ENCODE assay signal across 25 mouse cellular contexts in the genomic region with DNA sequence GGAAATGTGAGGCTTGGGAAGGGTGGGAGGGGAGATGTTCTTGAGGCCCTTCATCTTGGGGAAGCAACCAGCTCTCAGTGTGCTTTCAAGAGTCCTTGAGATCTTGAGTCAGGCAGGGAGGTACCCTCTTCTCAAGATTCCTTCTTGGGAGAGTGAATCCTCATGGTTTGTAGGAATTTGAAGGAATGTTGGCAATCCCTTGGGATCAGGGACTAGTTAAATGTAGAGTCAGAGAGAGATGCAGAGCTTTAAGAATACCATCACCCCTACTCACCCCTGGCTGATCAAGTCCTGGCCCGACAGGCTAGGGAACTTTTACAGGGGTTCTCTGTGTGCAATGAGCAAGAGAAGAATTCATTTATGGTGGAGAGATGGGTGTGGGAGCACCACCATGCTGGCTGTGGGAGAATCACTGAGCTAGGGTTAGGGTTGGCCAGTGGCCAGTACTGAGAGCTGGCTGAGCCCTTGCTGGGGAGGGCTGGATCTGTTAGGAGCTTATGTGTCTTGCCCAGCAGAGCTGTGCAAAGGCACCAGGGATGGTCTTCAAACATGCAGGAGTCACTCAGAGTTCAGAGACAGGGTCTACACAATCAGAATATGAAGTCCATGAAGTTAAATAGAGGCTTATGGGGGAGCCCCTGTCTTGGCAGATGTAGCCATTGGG. TPM values are rescaled to one million over a fixed set of nuclear protein-coding genes. Genes with fewer than 3 reads are reported as not detected.
"Had no signal": no experiment of that assay in that cellular context is flagged by ENCODE, and none has a peak within 500 bp of the region (broad histone marks: within the 10 kb centered on the region; RNA-seq: fewer than 3 reads in every experiment).

No protein-coding gene starts in this region.

- H3K9ac ChIP-seq: kidney, embryonic 15.5 days; liver, embryonic 13.5 days; midbrain, embryonic 13.5 days; neural tube, embryonic 13.5 days; stomach, embryonic 15.5 days had no signal

- H3K27me3 ChIP-seq: kidney, embryonic 15.5 days; liver, embryonic 13.5 days; megakaryocyte, embryonic 14.5 days; midbrain, embryonic 13.5 days; neural tube, embryonic 13.5 days; stomach, embryonic 15.5 days had no signal

- H3K4me1 ChIP-seq: kidney, embryonic 15.5 days; megakaryocyte, embryonic 14.5 days; midbrain, embryonic 13.5 days; neural tube, embryonic 13.5 days; stomach, embryonic 15.5 days had no signal

- H3K9me3 ChIP-seq: kidney, embryonic 15.5 days; liver, embryonic 13.5 days; midbrain, embryonic 10.5 days; midbrain, embryonic 13.5 days; neural tube, embryonic 13.5 days; stomach, embryonic 15.5 days had no signal

- H3K36me3 ChIP-seq: liver, embryonic 13.5 days; midbrain, embryonic 13.5 days; neural tube, embryonic 13.5 days; stomach, embryonic 15.5 days had no signal

- DNase-seq: kidney, adult 11 months; kidney, adult 8-10 months; kidney, postnatal 10 days; kidney, postnatal 36 days; liver, embryonic 13.5 days; lung, adult 2 months; lung, postnatal 10 days; lung, postnatal 36 days; retina, postnatal 1 day; right cerebral cortex, postnatal 25 days; spleen, adult 18-20 months; thymus, adult 18-20 months; thymus, postnatal 36 days had no signal

- ATAC-seq: midbrain, embryonic 13.5 days; midbrain, embryonic 16.5 days had no signal

- H3K27ac ChIP-seq: kidney, embryonic 15.5 days; liver, embryonic 13.5 days; midbrain, embryonic 10.5 days; midbrain, embryonic 13.5 days; neural tube, embryonic 13.5 days; stomach, embryonic 15.5 days had no signal

- H3K4me2 ChIP-seq: kidney, embryonic 15.5 days; liver, embryonic 13.5 days; midbrain, embryonic 13.5 days; neural tube, embryonic 13.5 days; stomach, embryonic 15.5 days had no signal

- H3K4me3 ChIP-seq: kidney, embryonic 15.5 days; liver, embryonic 13.5 days; megakaryocyte, embryonic 14.5 days; midbrain, embryonic 10.5 days; midbrain, embryonic 13.5 days; myocyte; neural tube, embryonic 13.5 days; stomach, embryonic 15.5 days had no signal

RNA-seq across cellular contexts. Expression of a gene that starts 18.1 kb away (rescaled TPM):
- total RNA-seq: monocyte, adult 5-6 weeks; neutrophil, adult 5-6 weeks had no signal

RNA-seq across cellular contexts. Expression of a gene that starts 52.8 kb away (rescaled TPM):
- total RNA-seq: monocyte, adult 5-6 weeks had no signal
- polyA plus RNA-seq: kidney, embryonic 15.5 days; liver, embryonic 13.5 days; liver, embryonic 16.5 days; lung, adult 2 months; myocyte; neural tube, embryonic 13.5 days; urinary bladder, adult 2 months had no signal
